Mouse (Mus musculus) olfactory bulb, adult 2 months (tissue): ENCODE measurements around the gene Kifc3.

Experiments
- CTCF ChIP-seq: fragments of 200-500 bp; IDR thresholded peaks from 2 replicates; pipeline ENCODE4 v1.5.1; 2012; ENCODE audit warnings: low read depth, mild to moderate bottlenecking, low read length, moderate library complexity; ENCODE audit not compliant: insufficient read depth
- POLR2A ChIP-seq: fragments of 200-500 bp; IDR thresholded peaks from 2 replicates; pipeline ENCODE4 v1.6.1; 2012; ENCODE audit warnings: mild to moderate bottlenecking, low read depth, low read length, moderate library complexity; ENCODE audit not compliant: insufficient read depth

GRCm38 (mm10) chr8:95185891-95186513 lies 16.6 kb downstream of the Kifc3 start:
- TF ChIP-seq POLR2A (no peak), CTCF (no peak)
